Mouse (Mus musculus): Measurements from ENCODE around the gene Pigu. TPM values are rescaled to one million over a fixed set of nuclear protein-coding genes. Genes with fewer than 3 reads are reported as not detected.

The Pigu gene
- polyA plus RNA-seq, 1 experiment from 2014 or later: 51.9 TPM

DNA sequence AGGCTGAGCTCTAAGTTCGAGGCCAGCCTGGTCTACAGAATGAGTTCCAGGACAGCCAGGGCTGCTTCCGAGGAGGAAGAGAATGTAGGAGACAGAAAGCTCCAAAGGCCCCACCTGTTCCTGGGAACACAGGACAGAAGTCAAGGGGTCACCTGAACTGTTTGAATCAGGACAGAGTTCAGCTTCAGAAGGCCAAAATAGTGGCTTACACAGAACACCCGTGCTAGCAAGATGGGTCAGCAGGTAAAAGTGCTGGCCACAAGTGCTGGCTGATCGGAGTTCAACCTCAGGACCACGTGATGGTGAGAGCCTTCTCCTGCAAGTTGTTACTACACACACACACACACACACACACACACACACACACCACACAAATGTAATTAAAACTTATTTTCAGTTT lies 90.3 kb downstream of the Pigu start:
- no peak for TF ChIP-seq CTCF (IDR thresholded peaks at IDR 0.05; ENCODE audit: low read depth)
- no peaks in the 10 kb centered on the region for H3K9me3 ChIP-seq (replicated peaks; ENCODE audit: low read length)
- DNase-seq (ENCODE audit: low spot score): no peak
- no peaks in the 10 kb centered on the region for H3K36me3 ChIP-seq (ENCODE audit: insufficient read depth, low read length)
- H3K27ac ChIP-seq: no peak overlapping the region
- 89% methylated on average over 5 of the region's 5 CpGs for WGBS
- H3K4me1 ChIP-seq (replicated peaks; ENCODE audit: insufficient read depth, low read length): no peaks in the 10 kb centered on the region
- ATAC-seq (replicated peaks; ENCODE audit: low FRiP score, low read depth): no peak
- H3K4me3 ChIP-seq (replicated peaks; ENCODE audit: low read depth, low read length): no peak overlapping the region
- no peak overlapping the region for H3K4me2 ChIP-seq (ENCODE audit: low read length)
- no peaks in the 10 kb centered on the region for H3K27me3 ChIP-seq (ENCODE audit: insufficient read depth, low read length)
- H3K9ac ChIP-seq (ENCODE audit: low read depth, low read length): no peak overlapping the region

DNA sequence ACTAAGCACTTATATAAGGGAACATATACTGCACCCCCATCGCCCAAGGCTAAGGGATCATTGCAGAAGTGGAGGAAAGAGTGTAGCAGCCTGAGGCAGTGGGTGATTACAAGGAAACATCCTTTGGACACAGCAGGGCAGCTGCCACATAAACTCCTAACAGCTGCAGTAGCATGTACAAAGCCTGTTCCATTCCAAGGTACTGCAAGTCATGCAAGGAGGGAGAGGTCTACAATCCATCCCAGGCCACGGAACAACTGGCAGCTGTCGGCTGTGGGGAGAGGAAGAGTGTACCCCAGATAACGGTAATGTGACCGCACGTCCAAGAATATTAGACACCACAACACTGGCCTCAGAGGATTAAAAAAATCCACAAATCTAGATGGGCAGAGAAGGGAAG lies 91.7 kb downstream of the Pigu start:
- Histone ChIP-seq H3K27me3 (ENCODE audit: insufficient read depth, low read length) (no peaks in the 10 kb centered on the region), H3K27ac (no peak overlapping the region), H3K4me3 (replicated peaks; ENCODE audit: low read depth, low read length) (no peak overlapping the region), H3K9me3 (replicated peaks; ENCODE audit: low read length) (no peaks in the 10 kb centered on the region), H3K4me2 (ENCODE audit: low read length) (no peak overlapping the region), H3K4me1 (replicated peaks; ENCODE audit: insufficient read depth, low read length) (no peaks in the 10 kb centered on the region), H3K36me3 (ENCODE audit: insufficient read depth, low read length) (no peaks in the 10 kb centered on the region), H3K9ac (ENCODE audit: low read depth, low read length) (no peak overlapping the region)
- TF ChIP-seq CTCF (IDR thresholded peaks at IDR 0.05; ENCODE audit: low read depth): no peak
- WGBS: 83% methylated on average over 6 of the region's 6 CpGs
- no peak for ATAC-seq (replicated peaks; ENCODE audit: low FRiP score, low read depth)
- no peak for DNase-seq (ENCODE audit: low spot score)

GRCm38 (mm10) chr2:155249588-155249987 lies 107.6 kb downstream of the Pigu start:
- no peak for DNase-seq (ENCODE audit: low spot score)

GRCm38 (mm10) chr2:155248718-155249117 lies 108.5 kb downstream of the Pigu start:
- peak; percentile 23; the same call in 1 of the 2 replicates for TF ChIP-seq CTCF (IDR thresholded peaks at IDR 0.05; ENCODE audit: low read depth)
- WGBS: 65% methylated on average over 2 of the region's 2 CpGs

More at GRCm38 (mm10) chr2:155249588-155249987, 107.6 kb downstream of the Pigu start:
- 91% methylated on average over 5 of the region's 5 CpGs for WGBS
- Histone ChIP-seq H3K27ac (no peak overlapping the region), H3K4me3 (replicated peaks; ENCODE audit: low read depth, low read length) (no peak overlapping the region), H3K9me3 (replicated peaks; ENCODE audit: low read length) (no peaks in the 10 kb centered on the region), H3K9ac (ENCODE audit: low read depth, low read length) (no peak overlapping the region), H3K36me3 (ENCODE audit: insufficient read depth, low read length) (peaks cover 48% of the 10 kb centered on the region), H3K4me2 (ENCODE audit: low read length) (no peak overlapping the region), H3K4me1 (replicated peaks; ENCODE audit: insufficient read depth, low read length) (no peaks in the 10 kb centered on the region), H3K27me3 (ENCODE audit: insufficient read depth, low read length) (no peaks in the 10 kb centered on the region)
- no peak for TF ChIP-seq CTCF (IDR thresholded peaks at IDR 0.05; ENCODE audit: low read depth)
- ATAC-seq (replicated peaks; ENCODE audit: low FRiP score, low read depth): no peak

GRCm38 (mm10) chr2:155248206-155248605 lies 109.0 kb downstream of the Pigu start:
- H3K27me3 ChIP-seq (ENCODE audit: insufficient read depth, low read length): no peaks in the 10 kb centered on the region
- 95% methylated on average over 1 of the region's 1 CpGs for WGBS
- H3K9ac ChIP-seq (ENCODE audit: low read depth, low read length): no peak overlapping the region
- DNase-seq (ENCODE audit: low spot score) (no peak), ATAC-seq (replicated peaks; ENCODE audit: low FRiP score, low read depth) (no peak; the same call in 1 of the 2 replicates)
- no peak overlapping the region for H3K27ac ChIP-seq
- H3K4me2 ChIP-seq (ENCODE audit: low read length): no peak overlapping the region
- H3K9me3 ChIP-seq (replicated peaks; ENCODE audit: low read length): no peaks in the 10 kb centered on the region
- peaks cover 50% of the 10 kb centered on the region for H3K36me3 ChIP-seq (ENCODE audit: insufficient read depth, low read length)
- H3K4me1 ChIP-seq (replicated peaks; ENCODE audit: insufficient read depth, low read length): no peaks in the 10 kb centered on the region
- TF ChIP-seq CTCF (IDR thresholded peaks at IDR 0.05; ENCODE audit: low read depth): no peak
- no peak overlapping the region for H3K4me3 ChIP-seq (replicated peaks; ENCODE audit: low read depth, low read length)

More at GRCm38 (mm10) chr2:155248718-155249117, 108.5 kb downstream of the Pigu start:
- Histone ChIP-seq H3K4me1 (replicated peaks; ENCODE audit: insufficient read depth, low read length) (no peaks in the 10 kb centered on the region), H3K4me2 (ENCODE audit: low read length) (no peak overlapping the region), H3K4me3 (replicated peaks; ENCODE audit: low read depth, low read length) (no peak overlapping the region), H3K36me3 (ENCODE audit: insufficient read depth, low read length) (peaks cover 50% of the 10 kb centered on the region), H3K9me3 (replicated peaks; ENCODE audit: low read length) (no peaks in the 10 kb centered on the region), H3K27ac (no peak overlapping the region), H3K9ac (ENCODE audit: low read depth, low read length) (no peak overlapping the region), H3K27me3 (ENCODE audit: insufficient read depth, low read length) (no peaks in the 10 kb centered on the region)
- ATAC-seq (replicated peaks; ENCODE audit: low FRiP score, low read depth) (no peak), DNase-seq (ENCODE audit: low spot score) (no peak)

DNA sequence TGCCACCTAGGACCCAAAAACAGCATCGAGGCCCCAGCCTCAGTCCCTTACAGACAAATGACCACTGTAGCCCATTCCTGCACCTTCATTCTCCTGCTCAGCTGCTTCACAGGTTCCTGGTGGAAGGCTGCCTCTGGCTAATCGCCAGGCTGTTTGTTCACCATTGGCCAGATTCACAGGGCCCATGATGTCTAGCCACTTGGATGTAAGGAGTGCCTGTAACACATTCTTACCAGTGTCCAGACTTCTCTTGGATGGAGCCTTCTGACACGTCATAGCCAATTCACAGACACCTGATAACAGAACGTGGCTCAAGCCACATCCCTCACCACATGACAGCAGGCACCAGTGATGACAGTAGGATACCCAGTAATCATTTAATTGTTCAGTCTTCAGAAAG lies 111.0 kb downstream of the Pigu start:
- Histone ChIP-seq H3K36me3 (ENCODE audit: insufficient read depth, low read length) (peaks cover 50% of the 10 kb centered on the region), H3K27me3 (ENCODE audit: insufficient read depth, low read length) (no peaks in the 10 kb centered on the region), H3K4me3 (replicated peaks; ENCODE audit: low read depth, low read length) (no peak overlapping the region), H3K9ac (ENCODE audit: low read depth, low read length) (no peak overlapping the region), H3K4me1 (replicated peaks; ENCODE audit: insufficient read depth, low read length) (no peaks in the 10 kb centered on the region), H3K27ac (no peak overlapping the region), H3K4me2 (ENCODE audit: low read length) (no peak overlapping the region), H3K9me3 (replicated peaks; ENCODE audit: low read length) (no peaks in the 10 kb centered on the region)
- no peak for TF ChIP-seq CTCF (IDR thresholded peaks at IDR 0.05; ENCODE audit: low read depth)
- WGBS: 92% methylated on average over 4 of the region's 4 CpGs
- ATAC-seq (replicated peaks; ENCODE audit: low FRiP score, low read depth) (no peak), DNase-seq (ENCODE audit: low spot score) (no peak)

- no peak overlapping the region for H3K9ac ChIP-seq (ENCODE audit: low read depth, low read length)
- peaks cover 22% of the 10 kb centered on the region for H3K36me3 ChIP-seq (ENCODE audit: insufficient read depth, low read length)
- no peak overlapping the region for H3K27ac ChIP-seq
- DNase-seq (ENCODE audit: low spot score) (no peak), ATAC-seq (replicated peaks; ENCODE audit: low FRiP score, low read depth) (no peak)
- TF ChIP-seq CTCF (IDR thresholded peaks at IDR 0.05; ENCODE audit: low read depth): no peak
- H3K9me3 ChIP-seq (replicated peaks; ENCODE audit: low read length): no peaks in the 10 kb centered on the region
- H3K4me1 ChIP-seq (replicated peaks; ENCODE audit: insufficient read depth, low read length): peaks cover 8% of the 10 kb centered on the region
- H3K27me3 ChIP-seq (ENCODE audit: insufficient read depth, low read length): no peaks in the 10 kb centered on the region
- H3K4me2 ChIP-seq (ENCODE audit: low read length): no peak overlapping the region
- no peak overlapping the region for H3K4me3 ChIP-seq (replicated peaks; ENCODE audit: low read depth, low read length)
- 88% methylated on average over 7 of the region's 7 CpGs for WGBS
Measured at GRCm38 (mm10) chr2:155242296-155242855, 114.9 kb downstream of the Pigu start.

All from kidney, postnatal 0 days (tissue).